Mouse (Mus musculus) embryonic fibroblast, embryonic 13.5 days (primary cell): Measurements from ENCODE around the gene Irx1.

Experiments used
- CTCF ChIP-seq: IDR thresholded peaks from 2 replicates; pipeline ENCODE4 v1.5.1; 2011; ENCODE audit warnings: mild to moderate bottlenecking, control low read depth, low read length, moderate library complexity, borderline replicate concordance; ENCODE audit not compliant: insufficient read depth
- POLR2A ChIP-seq: IDR thresholded peaks from 2 replicates; pipeline ENCODE4 v1.6.1; 2011; ENCODE audit warnings: low read depth, mild to moderate bottlenecking, control low read depth, low read length, moderate library complexity

GRCm38 (mm10) chr13:71949859-71950258 is 13.7 kb downstream of the Irx1 start:
- TF ChIP-seq CTCF = no peak
- no peak for TF ChIP-seq POLR2A
